Mouse (Mus musculus): ENCODE results near the gene 6430531B16Rik. TPM values are rescaled to one million over a fixed set of nuclear protein-coding genes. Genes with fewer than 3 reads are reported as not detected.

Gene 6430531B16Rik
- polyA plus RNA-seq, 1 experiment, result not detected

- H3K4me1 ChIP-seq (ENCODE audit: control insufficient read depth, insufficient read depth, low read length), result peaks cover 11% of the 10 kb centered on the region
- no peak overlapping the region for H3K27ac ChIP-seq (ENCODE audit: insufficient read depth, low read depth, low read length)
- H3K4me3 ChIP-seq (ENCODE audit: insufficient read depth, low read length), result peak overlapping the region; percentile 17; the same call in 1 of the 2 replicates
- no peak for TF ChIP-seq CTCF (IDR thresholded peaks at IDR 0.05; ENCODE audit: low read depth, low read length)
- TF ChIP-seq POLR2A (IDR thresholded peaks at IDR 0.05; ENCODE audit: borderline replicate concordance, low read depth, low read length), result no peak
These were observed 21.1 kb downstream of the 6430531B16Rik start for GRCm38 (mm10) chr7:139957437-139957836.

DNA sequence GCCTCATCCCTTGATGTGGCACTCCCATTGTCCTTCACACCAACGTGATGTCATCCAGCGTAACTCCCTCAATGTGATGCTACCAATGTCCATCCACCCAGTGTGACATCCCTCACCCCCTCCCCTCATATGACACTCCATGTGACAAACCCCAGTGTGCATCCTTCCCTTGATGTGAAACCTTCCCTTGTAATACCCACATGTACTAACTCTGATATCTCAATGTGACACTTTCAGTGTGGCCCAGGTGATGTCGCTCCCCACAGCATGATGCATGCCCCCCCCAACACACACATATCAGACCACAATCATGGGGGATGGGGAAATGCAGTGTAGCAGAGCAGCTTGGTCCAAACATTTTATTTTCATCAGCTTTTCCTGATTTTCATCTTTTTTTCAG is 21.9 kb downstream of the 6430531B16Rik start:
- H3K27ac ChIP-seq (ENCODE audit: insufficient read depth, low read depth, low read length), result no peak overlapping the region
- no peak overlapping the region for H3K4me3 ChIP-seq (ENCODE audit: insufficient read depth, low read length)
- no peak for TF ChIP-seq CTCF (IDR thresholded peaks at IDR 0.05; ENCODE audit: low read depth, low read length)
- TF ChIP-seq POLR2A (IDR thresholded peaks at IDR 0.05; ENCODE audit: borderline replicate concordance, low read depth, low read length), result no peak
- peaks cover 16% of the 10 kb centered on the region for H3K4me1 ChIP-seq (ENCODE audit: control insufficient read depth, insufficient read depth, low read length)

- Histone ChIP-seq H3K27ac (ENCODE audit: insufficient read depth, low read depth, low read length) (no peak overlapping the region), H3K4me3 (ENCODE audit: insufficient read depth, low read length) (no peak overlapping the region), H3K4me1 (ENCODE audit: control insufficient read depth, insufficient read depth, low read length) (peaks cover 18% of the 10 kb centered on the region)
- TF ChIP-seq POLR2A (IDR thresholded peaks at IDR 0.05; ENCODE audit: borderline replicate concordance, low read depth, low read length) (no peak), CTCF (IDR thresholded peaks at IDR 0.05; ENCODE audit: low read depth, low read length) (no peak)
These were observed 23.1 kb downstream of the 6430531B16Rik start for GRCm38 (mm10) chr7:139955505-139955904.

- Histone ChIP-seq H3K4me3 (ENCODE audit: insufficient read depth, low read length) (no peak overlapping the region), H3K4me1 (ENCODE audit: control insufficient read depth, insufficient read depth, low read length) (peaks cover 10% of the 10 kb centered on the region), H3K27ac (ENCODE audit: insufficient read depth, low read depth, low read length) (no peak overlapping the region)
- TF ChIP-seq POLR2A (IDR thresholded peaks at IDR 0.05; ENCODE audit: borderline replicate concordance, low read depth, low read length), result no peak
- no peak for TF ChIP-seq CTCF (IDR thresholded peaks at IDR 0.05; ENCODE audit: low read depth, low read length)
These were observed 26.4 kb downstream of the 6430531B16Rik start for GRCm38 (mm10) chr7:139951991-139952633.

DNA sequence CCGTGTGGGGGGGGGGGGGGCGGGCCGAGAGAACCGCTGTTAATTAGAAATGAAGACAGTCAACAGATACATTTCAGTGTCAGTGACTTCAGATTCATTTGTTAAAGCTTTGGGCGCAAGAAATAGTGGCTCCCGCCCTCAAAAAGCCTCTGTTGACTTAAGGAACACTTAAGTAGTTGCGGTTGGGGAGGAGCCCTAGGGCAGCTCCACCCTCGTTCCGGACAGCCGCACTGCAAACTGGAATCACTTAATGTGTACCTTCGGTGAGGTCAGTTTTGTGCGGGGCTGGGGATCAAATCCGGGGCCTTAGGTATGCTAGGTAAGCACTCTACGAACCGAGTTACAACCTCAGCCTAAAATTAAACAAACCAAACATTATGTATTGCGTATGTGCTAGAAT is 27.5 kb downstream of the 6430531B16Rik start:
- Histone ChIP-seq H3K4me3 (ENCODE audit: insufficient read depth, low read length) (peak overlapping the region; percentile 71), H3K4me1 (ENCODE audit: control insufficient read depth, insufficient read depth, low read length) (peaks cover 7% of the 10 kb centered on the region; the same call in 1 of the 2 replicates), H3K27ac (ENCODE audit: insufficient read depth, low read depth, low read length) (no peak overlapping the region)
- no peak for TF ChIP-seq POLR2A (IDR thresholded peaks at IDR 0.05; ENCODE audit: borderline replicate concordance, low read depth, low read length)
- no peak for TF ChIP-seq CTCF (IDR thresholded peaks at IDR 0.05; ENCODE audit: low read depth, low read length)

DNA sequence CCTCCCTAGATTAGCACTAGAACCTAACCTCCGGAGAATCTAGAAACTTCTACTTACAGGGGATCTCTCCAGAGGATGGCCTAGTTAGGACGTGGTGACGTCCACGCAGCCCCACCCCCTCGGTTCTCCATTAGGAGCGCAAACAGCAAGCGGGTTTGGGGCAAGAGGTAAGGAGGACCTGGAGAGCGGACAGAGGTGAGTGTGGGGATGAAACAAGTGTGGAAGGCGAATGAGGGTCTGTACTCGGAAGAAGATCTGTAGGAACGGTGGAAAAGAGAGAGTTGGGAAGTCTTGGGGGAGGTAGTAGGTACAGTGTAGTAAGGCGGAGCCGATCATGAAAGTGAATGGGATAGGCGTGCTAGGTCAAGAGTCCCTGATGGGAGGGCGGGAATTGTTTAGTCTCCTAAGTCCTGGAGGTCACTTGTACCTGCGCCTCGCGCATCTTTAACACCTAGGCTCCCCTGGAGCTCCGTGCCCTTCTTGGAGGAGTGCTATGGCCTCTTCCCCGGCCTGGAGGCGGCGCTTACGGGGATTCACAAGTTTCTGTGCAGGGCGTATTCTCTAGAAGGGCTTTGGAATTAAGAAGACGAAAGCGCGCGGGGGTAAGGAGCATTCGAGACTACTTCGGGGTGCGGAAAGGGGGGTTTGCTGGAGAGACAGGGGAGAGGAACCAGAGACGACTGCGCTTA is 28.1 kb downstream of the 6430531B16Rik start:
- no peak for TF ChIP-seq POLR2A (IDR thresholded peaks at IDR 0.05; ENCODE audit: borderline replicate concordance, low read depth, low read length)
- Histone ChIP-seq H3K27ac (ENCODE audit: insufficient read depth, low read depth, low read length) (peak overlapping the region; percentile 19), H3K4me3 (ENCODE audit: insufficient read depth, low read length) (peak overlapping the region; percentile 71), H3K4me1 (ENCODE audit: control insufficient read depth, insufficient read depth, low read length) (peaks cover 7% of the 10 kb centered on the region; the same call in 1 of the 2 replicates)

DNA sequence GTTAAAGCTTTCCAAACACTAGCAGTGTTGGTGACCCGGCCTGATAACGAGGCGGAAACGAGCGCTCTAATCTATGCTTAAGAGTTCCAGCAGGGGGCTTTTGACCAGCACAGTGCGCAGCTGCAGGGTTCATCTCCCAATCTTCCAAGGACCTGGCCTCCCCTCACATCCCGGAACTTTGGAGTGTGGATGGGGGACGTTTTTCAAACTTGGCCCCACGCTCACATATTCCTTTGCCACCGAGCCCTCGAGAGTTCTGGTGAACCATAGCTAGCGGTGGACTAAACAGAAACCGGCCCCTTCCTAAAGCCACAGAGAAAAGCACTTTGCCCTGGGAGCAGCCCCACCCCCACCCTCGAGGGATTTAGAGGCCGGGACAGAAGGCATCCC is 28.7 kb downstream of the 6430531B16Rik start:
- Histone ChIP-seq H3K4me1 (ENCODE audit: control insufficient read depth, insufficient read depth, low read length) (peaks cover 7% of the 10 kb centered on the region; the same call in 1 of the 2 replicates), H3K4me3 (ENCODE audit: insufficient read depth, low read length) (peak overlapping the region; percentile 71), H3K27ac (ENCODE audit: insufficient read depth, low read depth, low read length) (no peak overlapping the region)
- TF ChIP-seq POLR2A (IDR thresholded peaks at IDR 0.05; ENCODE audit: borderline replicate concordance, low read depth, low read length), result no peak
- TF ChIP-seq CTCF (IDR thresholded peaks at IDR 0.05; ENCODE audit: low read depth, low read length), result peak; percentile 53; the same call in 1 of the 2 replicates

- no peak overlapping the region for H3K27ac ChIP-seq (ENCODE audit: insufficient read depth, low read depth, low read length)
- no peak for TF ChIP-seq CTCF (IDR thresholded peaks at IDR 0.05; ENCODE audit: low read depth, low read length)
- no peak for TF ChIP-seq POLR2A (IDR thresholded peaks at IDR 0.05; ENCODE audit: borderline replicate concordance, low read depth, low read length)
- no peak overlapping the region for H3K4me3 ChIP-seq (ENCODE audit: insufficient read depth, low read length)
- H3K4me1 ChIP-seq (ENCODE audit: control insufficient read depth, insufficient read depth, low read length), result no peaks in the 10 kb centered on the region
These were observed 32.5 kb downstream of the 6430531B16Rik start for GRCm38 (mm10) chr7:139946032-139946431.

DNA sequence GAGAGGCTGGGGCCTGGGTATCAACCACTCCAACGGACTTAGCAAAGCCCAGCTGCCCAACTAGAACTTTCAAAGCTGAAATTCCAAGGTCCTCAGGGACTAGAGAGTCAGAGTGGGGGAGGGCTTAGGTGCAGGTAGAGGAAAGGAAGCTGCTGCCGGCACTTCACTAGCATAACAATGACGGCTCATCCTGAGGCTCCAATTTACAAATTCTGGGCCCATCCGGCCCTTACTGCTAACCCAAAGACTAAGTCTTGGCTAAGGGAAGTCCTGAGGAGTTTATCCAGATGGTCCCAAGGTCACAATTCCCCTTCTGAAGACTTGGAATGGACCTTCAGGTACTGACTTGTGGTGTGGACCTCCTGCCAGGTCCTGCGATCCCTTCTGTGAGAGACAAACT is 33.0 kb downstream of the 6430531B16Rik start:
- TF ChIP-seq CTCF (IDR thresholded peaks at IDR 0.05; ENCODE audit: low read depth, low read length) (no peak), POLR2A (IDR thresholded peaks at IDR 0.05; ENCODE audit: borderline replicate concordance, low read depth, low read length) (no peak)
- H3K4me1 ChIP-seq (ENCODE audit: control insufficient read depth, insufficient read depth, low read length), result no peaks in the 10 kb centered on the region
- H3K27ac ChIP-seq (ENCODE audit: insufficient read depth, low read depth, low read length), result no peak overlapping the region
- H3K4me3 ChIP-seq (ENCODE audit: insufficient read depth, low read length), result no peak overlapping the region
